ENCODE assay signal across 8 mouse cellular contexts in genomic region chr15:98634541-98635081, GRCm38 (mm10). TPM values are rescaled to one million over a fixed set of nuclear protein-coding genes. Genes with fewer than 3 reads are reported as not detected.
A peak's percentile ranks its signal among the peaks of the same experiment; 100 is the strongest.
DNase-seq lines count a peak whose midpoint lies in the region; ATAC-seq and TF ChIP-seq lines count a peak whose summit lies in the region.

No protein-coding gene starts in this region.

- under 1% methylated on average over 48 of the region's 65 CpGs for WGBS in intestine, embryonic 14.5 days

- H3K27ac ChIP-seq in cortical plate, adult 2 months (ENCODE audit: insufficient read depth, low read length) = no peak overlapping the region
- H3K27ac ChIP-seq in intestine, embryonic 14.5 days (ENCODE audit: low read depth) = peak overlapping the region; percentile 85

- peak overlapping the region; percentile 71 for H3K4me3 ChIP-seq in cortical plate, adult 2 months (ENCODE audit: insufficient read depth, low read length)
- H3K4me3 ChIP-seq in intestine, embryonic 14.5 days (ENCODE audit: low read depth, low read length) = peak overlapping the region; percentile 76

- peak; percentile 47; the same call in 1 of the 2 replicates for TF ChIP-seq POLR2A in cortical plate, adult 2 months (IDR thresholded peaks at IDR 0.05; ENCODE audit: extremely low read depth, insufficient read depth, low read length)

- peak; percentile 36 for DNase-seq in adipocyte (ENCODE audit: low spot score)
- DNase-seq in gastrocnemius, postnatal 25 days = peak; percentile 73
- DNase-seq in intestine, embryonic 14.5 days (ENCODE audit: low spot score) = peak; percentile 94
- DNase-seq in left cerebral cortex, postnatal 25 days (ENCODE audit: low spot score in 2 of 2) = peak; percentile 80 to 87
- peak; percentile 76 to 81 for DNase-seq in right cerebral cortex, postnatal 36 days (ENCODE audit: low spot score in 2 of 2)
- DNase-seq in yolk sac, embryonic 10.5 days (ENCODE audit: low spot score) = peak; percentile 86

- no peaks in the 10 kb centered on the region for H3K9me3 ChIP-seq in intestine, embryonic 14.5 days (ENCODE audit: control insufficient read depth, low read length)

- peak overlapping the region; percentile 91 for H3K4me2 ChIP-seq in intestine, embryonic 14.5 days (ENCODE audit: low read length)

- peak; percentile 64 for ATAC-seq in intestine, embryonic 14.5 days (replicated peaks; ENCODE audit: low FRiP score, low TSS enrichment, low read depth)
- ATAC-seq in megakaryocyte progenitor cell, adult 5-6 weeks (replicated peaks; ENCODE audit: poor library complexity) = peak; percentile 22; the same call in 1 of the 2 replicates

- intact Hi-C loops in left cerebral cortex, postnatal 25 days (cut with DNase I) = loop anchor here (2.0 kb wide), 1 partner anchor 28 kb away; the partner anchor contains the start of gene Ddx23

- peaks cover 3% of the 10 kb centered on the region; the same call in 1 of the 2 replicates for H3K4me1 ChIP-seq in cortical plate, adult 2 months (ENCODE audit: control insufficient read depth, insufficient read depth, low read length)
- H3K4me1 ChIP-seq in intestine, embryonic 14.5 days (replicated peaks; ENCODE audit: control insufficient read depth, insufficient read depth, low read length) = peaks cover 41% of the 10 kb centered on the region

- peak overlapping the region; percentile 73 for H3K9ac ChIP-seq in intestine, embryonic 14.5 days (ENCODE audit: low read length)

- TF ChIP-seq CTCF in cortical plate, adult 2 months (IDR thresholded peaks at IDR 0.05; ENCODE audit: extremely low read depth, insufficient read depth, low read length) = no peak

- H3K27me3 ChIP-seq in intestine, embryonic 14.5 days (replicated peaks; ENCODE audit: control insufficient read depth, insufficient read depth, low read length) = peaks cover 6% of the 10 kb centered on the region; the same call in 1 of the 2 replicates

- H3K36me3 ChIP-seq in intestine, embryonic 14.5 days (ENCODE audit: control insufficient read depth, insufficient read depth, low read length) = peaks cover 1% of the 10 kb centered on the region; the same call in 1 of the 2 replicates

RNA-seq across cellular contexts. Expression of gene Cacnb3, which starts 4.0 kb away (rescaled TPM):
- polyA plus RNA-seq in cortical plate, adult 2 months (2012; rRNA removed) = 339 and 348 TPM in 2 replicates
- total RNA-seq in gastrocnemius, postnatal 25 days (2021) = 1 to 10 TPM; 3.4 to 4.1 TPM
- polyA plus RNA-seq in intestine, embryonic 14.5 days (2014; fragmentation: Nextera tagmentation; extraction: Ambion mirVana) = 31.5 and 34.8 TPM in 2 replicates
- 100 to 1,000 TPM; 277 to 286 TPM for total RNA-seq in left cerebral cortex, postnatal 25 days (2021)
- not detected in 2 replicates for total RNA-seq in megakaryocyte progenitor cell, adult 5-6 weeks (2015)
- not detected in 2 replicates for total RNA-seq in megakaryocyte progenitor cell, adult 5-6 weeks (2017)

RNA-seq across cellular contexts. Expression of gene Adcy6, which starts 24.7 kb away (rescaled TPM):
- polyA plus RNA-seq in cortical plate, adult 2 months (2012; rRNA removed) = 38.2 and 44.3 TPM in 2 replicates
- 10 to 100 TPM; 19.0 to 32.3 TPM for total RNA-seq in gastrocnemius, postnatal 25 days (2021)
- 19.8 and 21.9 TPM in 2 replicates for polyA plus RNA-seq in intestine, embryonic 14.5 days (2014; fragmentation: Nextera tagmentation; extraction: Ambion mirVana)
- 10 to 100 TPM; 51.7 to 53.7 TPM for total RNA-seq in left cerebral cortex, postnatal 25 days (2021)
- total RNA-seq in megakaryocyte progenitor cell, adult 5-6 weeks (2015) = 2.2 and 3.1 TPM in 2 replicates
- 6.7 and 7.7 TPM in 2 replicates for total RNA-seq in megakaryocyte progenitor cell, adult 5-6 weeks (2017)

RNA-seq across cellular contexts. Expression of gene Ddx23, which starts 28.1 kb away (rescaled TPM):
- polyA plus RNA-seq in cortical plate, adult 2 months (2012; rRNA removed) = 53.4 and 60.5 TPM in 2 replicates
- total RNA-seq in gastrocnemius, postnatal 25 days (2021) = 10 to 100 TPM; 53.1 to 56.8 TPM
- polyA plus RNA-seq in intestine, embryonic 14.5 days (2014; fragmentation: Nextera tagmentation; extraction: Ambion mirVana) = 27.1 TPM in 2 replicates
- 10 to 100 TPM; 69.4 to 75.8 TPM for total RNA-seq in left cerebral cortex, postnatal 25 days (2021)
- 22.1 and 25.0 TPM in 2 replicates for total RNA-seq in megakaryocyte progenitor cell, adult 5-6 weeks (2015)
- total RNA-seq in megakaryocyte progenitor cell, adult 5-6 weeks (2017) = 88.0 and 121 TPM in 2 replicates

RNA-seq across cellular contexts. Expression of gene Rnd1, which starts 42.6 kb away (rescaled TPM):
- 34.5 and 37.4 TPM in 2 replicates for polyA plus RNA-seq in cortical plate, adult 2 months (2012; rRNA removed)
- total RNA-seq in gastrocnemius, postnatal 25 days (2021) = 1 to 10 TPM in 1 of 2 experiments, under 1 TPM in 1; 0.40 to 1.0 TPM
- 0.83 and 1.0 TPM in 2 replicates for polyA plus RNA-seq in intestine, embryonic 14.5 days (2014; fragmentation: Nextera tagmentation; extraction: Ambion mirVana)
- total RNA-seq in left cerebral cortex, postnatal 25 days (2021) = 10 to 100 TPM; 31.8 to 36.8 TPM
- total RNA-seq in megakaryocyte progenitor cell, adult 5-6 weeks (2015) = 1.1 and 1.7 TPM in 2 replicates
- 3.3 and 3.5 TPM in 2 replicates for total RNA-seq in megakaryocyte progenitor cell, adult 5-6 weeks (2017)

Comparison
In these comparisons a context has a peak if more than half of its experiments do, and no peak if none do; other contexts are left out.
1. DNase-seq: peak in every context shown above with its lines; median percentile 94 in intestine, embryonic 14.5 days; 86 in yolk sac, embryonic 10.5 days; 84 in left cerebral cortex, postnatal 25 days; 78 in right cerebral cortex, postnatal 36 days; 73 in gastrocnemius, postnatal 25 days; 36 in adipocyte.
2. RNA of gene Cacnb3, which starts 4.0 kb away (total RNA-seq): 277 to 286 TPM in left cerebral cortex, postnatal 25 days; 3.4 to 4.1 TPM in gastrocnemius, postnatal 25 days and not detected in megakaryocyte progenitor cell, adult 5-6 weeks; every median in the first group is over 10 times any median in the second.